Mouse (Mus musculus) stomach, embryonic 14.5 days (tissue): ENCODE results near the gene Abca14. TPM values are rescaled to one million over a fixed set of nuclear protein-coding genes. Genes with fewer than 3 reads are reported as not detected.

Source experiments
- ATAC-seq: fragments of 200-750 bp; cut with Nextera tagmentation; 2 replicates; pipeline ENCODE4 v1.8.0; 2017; ENCODE audit warnings: low read depth, moderate TSS enrichment; ENCODE audit not compliant: insufficient number of reproducible peaks, insufficient read depth, low FRiP score
- H3K27ac ChIP-seq: fragments of 300-500 bp; sonication (generic); 2 replicates; pipeline ENCODE4 v1.5.1; 2014; ENCODE audit warnings: mild to moderate bottlenecking, low read length, moderate library complexity, mixed read lengths
- H3K27me3 ChIP-seq: fragments of 300-500 bp; sonication (generic); 2 replicates; pipeline ENCODE4 v1.6.1; 2014; ENCODE audit warnings: low read length, control low read depth, mixed read lengths; ENCODE audit not compliant: control insufficient read depth, insufficient read depth
- H3K36me3 ChIP-seq: fragments of 300-500 bp; sonication (generic); 2 replicates; pipeline ENCODE4 v1.6.1; 2014; ENCODE audit warnings: mild to moderate bottlenecking, control low read depth, low read length, moderate library complexity, mixed read lengths; ENCODE audit not compliant: control insufficient read depth, insufficient read depth
- H3K4me1 ChIP-seq: fragments of 300-500 bp; sonication (generic); 2 replicates; pipeline ENCODE4 v1.6.1; 2014; ENCODE audit warnings: low read length, control low read depth, mixed read lengths; ENCODE audit not compliant: control insufficient read depth, insufficient read depth
- H3K4me2 ChIP-seq: fragments of 300-500 bp; sonication (generic); replicated peaks from 2 replicates; pipeline ENCODE4 v1.6.1; 2014; ENCODE audit warnings: low read depth, low read length, control low read depth
- H3K4me3 ChIP-seq: fragments of 300-500 bp; sonication (generic); 2 replicates; pipeline ENCODE4 v1.5.1; 2014; ENCODE audit warnings: low read depth, low read length, control low read depth
- H3K9ac ChIP-seq: fragments of 300-500 bp; sonication (generic); replicated peaks from 2 replicates; pipeline ENCODE4 v1.6.1; 2014; ENCODE audit warnings: low read depth, mild to moderate bottlenecking, control low read depth, low read length, moderate library complexity, mixed read lengths
- H3K9me3 ChIP-seq: fragments of 300-500 bp; sonication (generic); 2 replicates; pipeline ENCODE4 v1.6.1; 2016; ENCODE audit warnings: low read depth, low read length, control low read depth; ENCODE audit not compliant: control insufficient read depth
- WGBS: fragments of 180-500 bp; shearing (Covaris S2); extraction: QIAGEN DNeasy Blood & Tissue Kit; methylation state at CpG from one replicate; pipeline ENCODE4 v1.1.7; 2014; 5-methylcytosine and 5-hydroxymethylcytosine counted together
- polyA plus RNA-seq: library from polyadenylated mRNA; unstranded; fragments of >200 nt; fragmentation: Nextera tagmentation; extraction: Ambion mirVana; gene quantifications from 2 replicates; pipeline ENCODE4 v1.2.1, GENCODE M21; 2014

Abca14 gene
- polyA plus RNA-seq, 1 experiment from 2014 or later: not detected

DNA sequence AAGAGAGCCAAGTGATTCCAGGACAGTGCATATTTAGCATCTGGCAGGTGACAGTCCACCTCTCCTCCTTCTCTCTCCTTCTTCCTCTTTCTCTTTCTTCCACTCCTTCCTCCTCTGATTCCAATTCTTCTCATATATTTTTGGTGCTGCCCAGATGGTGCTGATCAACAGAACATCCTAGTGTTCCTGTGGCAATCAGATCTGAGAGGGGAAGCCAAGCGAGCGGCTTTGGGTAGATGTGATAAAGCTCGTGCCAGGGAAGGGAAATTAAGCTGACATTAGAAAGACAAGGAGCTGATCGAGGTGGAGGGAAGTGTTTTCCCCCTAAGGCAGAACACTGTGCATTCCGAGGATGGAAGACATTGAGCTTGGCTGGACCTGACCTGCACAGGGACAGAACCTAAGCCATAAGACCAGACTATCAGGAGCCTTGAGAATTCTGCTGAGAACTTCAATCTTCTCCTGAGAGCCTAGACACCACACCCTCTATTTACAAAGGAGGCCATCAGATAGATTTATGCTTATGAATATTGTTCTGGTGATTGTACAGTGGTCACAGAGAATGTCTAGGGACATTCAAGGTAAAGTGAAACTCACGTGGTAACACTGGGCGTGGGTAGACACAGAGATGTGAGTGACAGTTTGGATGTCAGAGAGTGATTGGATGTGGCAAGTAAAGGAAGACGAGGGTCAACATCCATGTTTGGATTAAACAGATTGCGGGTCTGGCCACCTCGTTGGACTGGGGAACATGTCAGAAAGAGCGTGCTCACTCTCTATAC lies 28.8 kb upstream of the Abca14 start:
- Histone ChIP-seq H3K27ac (no peak overlapping the region), H3K4me2 (no peak overlapping the region), H3K4me3 (no peak overlapping the region), H3K27me3 (no peaks in the 10 kb centered on the region), H3K4me1 (no peaks in the 10 kb centered on the region), H3K36me3 (no peaks in the 10 kb centered on the region), H3K9ac (no peak overlapping the region), H3K9me3 (no peaks in the 10 kb centered on the region)
- 76% methylated on average over 11 of the region's 11 CpGs for WGBS
- no peak for ATAC-seq

GRCm38 (mm10) chr7:120177611-120178010 lies 26.1 kb upstream of the Abca14 start:
- H3K4me1 ChIP-seq: no peaks in the 10 kb centered on the region
- H3K27me3 ChIP-seq: no peaks in the 10 kb centered on the region
- no peak overlapping the region for H3K4me3 ChIP-seq
- no peak for ATAC-seq
- no peaks in the 10 kb centered on the region for H3K36me3 ChIP-seq
- H3K9ac ChIP-seq: no peak overlapping the region
- no peaks in the 10 kb centered on the region for H3K9me3 ChIP-seq
- no peak overlapping the region for H3K27ac ChIP-seq
- 89% methylated on average over 3 of the region's 3 CpGs for WGBS
- H3K4me2 ChIP-seq: no peak overlapping the region

DNA sequence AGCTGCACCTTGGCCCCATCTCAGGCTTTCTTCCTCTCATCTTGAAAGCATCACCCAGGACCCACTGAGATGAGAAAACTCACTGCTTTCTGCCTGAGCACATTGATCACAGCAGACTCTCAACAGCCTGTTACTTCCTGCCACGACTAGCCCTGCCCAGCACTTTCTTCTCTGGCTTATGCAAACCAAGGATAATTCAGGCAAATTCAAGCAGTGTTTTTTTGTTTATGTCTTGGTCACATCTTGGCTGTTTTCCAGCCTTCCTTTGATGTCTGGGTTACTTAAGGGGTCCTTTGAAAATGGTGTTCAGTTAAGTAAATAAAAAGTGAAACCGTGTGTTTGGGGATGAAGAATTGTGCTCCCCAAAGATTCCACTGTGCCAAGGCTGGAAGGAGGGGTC lies 24.8 kb upstream of the Abca14 start:
- 14% methylated on average over 2 of the region's 2 CpGs for WGBS
- Histone ChIP-seq H3K9me3 (no peaks in the 10 kb centered on the region), H3K4me3 (no peak overlapping the region), H3K4me1 (no peaks in the 10 kb centered on the region), H3K27me3 (no peaks in the 10 kb centered on the region), H3K9ac (no peak overlapping the region), H3K4me2 (no peak overlapping the region), H3K27ac (no peak overlapping the region), H3K36me3 (no peaks in the 10 kb centered on the region)
- ATAC-seq: no peak

- WGBS: 81% methylated on average over 5 of the region's 5 CpGs
- ATAC-seq: no peak
- H3K27ac ChIP-seq: no peak overlapping the region
Measured at GRCm38 (mm10) chr7:120180547-120180946, 23.2 kb upstream of the Abca14 start.

GRCm38 (mm10) chr7:120181401-120182230 lies 22.1 kb upstream of the Abca14 start:
- no peaks in the 10 kb centered on the region for H3K27me3 ChIP-seq
- 88% methylated on average over 4 of the region's 4 CpGs for WGBS
- no peak overlapping the region for H3K9ac ChIP-seq
- H3K27ac ChIP-seq: no peak overlapping the region
- no peaks in the 10 kb centered on the region for H3K4me1 ChIP-seq
- H3K9me3 ChIP-seq: no peaks in the 10 kb centered on the region
- no peaks in the 10 kb centered on the region for H3K36me3 ChIP-seq
- no peak overlapping the region for H3K4me3 ChIP-seq
- H3K4me2 ChIP-seq: no peak overlapping the region
- ATAC-seq: no peak

More at GRCm38 (mm10) chr7:120180547-120180946, 23.2 kb upstream of the Abca14 start:
- no peaks in the 10 kb centered on the region for H3K36me3 ChIP-seq
- no peaks in the 10 kb centered on the region for H3K4me1 ChIP-seq
- H3K4me3 ChIP-seq: no peak overlapping the region
- H3K9me3 ChIP-seq: no peaks in the 10 kb centered on the region
- no peak overlapping the region for H3K4me2 ChIP-seq
- no peaks in the 10 kb centered on the region for H3K27me3 ChIP-seq
- no peak overlapping the region for H3K9ac ChIP-seq

DNA sequence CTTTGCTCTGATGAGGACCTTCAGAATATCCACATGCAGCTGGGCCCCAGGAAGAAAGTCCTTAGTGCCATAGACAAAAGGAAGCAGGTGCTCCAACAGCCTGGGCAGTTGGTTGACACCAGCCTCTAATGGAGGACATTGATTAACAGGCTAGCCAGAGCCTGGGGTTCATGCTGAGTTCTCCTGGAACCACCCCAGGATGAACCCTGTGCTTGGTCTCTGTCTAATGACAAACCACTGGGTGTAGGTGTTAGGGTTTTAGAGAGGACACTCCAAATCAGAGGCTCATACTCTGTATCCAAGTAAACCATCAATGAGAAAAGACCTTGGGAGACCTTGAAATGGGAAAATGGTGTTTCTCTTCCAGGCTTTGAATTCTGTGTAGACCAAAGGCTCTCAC lies 20.9 kb upstream of the Abca14 start:
- Histone ChIP-seq H3K4me3 (no peak overlapping the region), H3K4me2 (no peak overlapping the region), H3K9ac (no peak overlapping the region), H3K27ac (no peak overlapping the region), H3K27me3 (no peaks in the 10 kb centered on the region), H3K9me3 (no peaks in the 10 kb centered on the region), H3K4me1 (no peaks in the 10 kb centered on the region), H3K36me3 (no peaks in the 10 kb centered on the region)
- ATAC-seq: no peak

DNA sequence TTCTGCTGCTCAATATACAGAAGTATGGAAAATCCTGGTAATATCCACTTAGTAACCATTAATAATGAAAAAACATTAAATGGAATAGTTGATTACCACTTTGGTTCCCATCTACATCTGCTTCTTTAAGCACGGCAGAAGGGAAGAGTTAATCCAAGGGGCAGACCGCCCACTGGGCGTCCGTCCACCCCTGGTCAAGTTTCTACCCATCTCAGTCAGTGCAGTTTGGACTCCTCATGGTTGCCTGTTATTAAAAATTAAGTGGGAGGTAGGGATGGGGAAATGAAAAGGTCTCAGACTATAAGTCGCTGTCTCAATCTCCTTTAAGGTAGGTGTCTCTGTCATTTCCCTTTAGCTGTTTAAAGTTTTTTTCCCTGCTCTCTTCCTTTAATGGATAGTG lies 14.8 kb upstream of the Abca14 start:
- ATAC-seq: no peak
- Histone ChIP-seq H3K9ac (no peak overlapping the region), H3K4me2 (no peak overlapping the region), H3K27ac (no peak overlapping the region), H3K27me3 (no peaks in the 10 kb centered on the region), H3K36me3 (no peaks in the 10 kb centered on the region), H3K4me3 (no peak overlapping the region), H3K4me1 (0 out of 2 replicates have a peak, but pooled peaks cover 3% of the 10 kb centered on the region), H3K9me3 (no peaks in the 10 kb centered on the region)
- WGBS: 90% methylated on average over 5 of the region's 5 CpGs

- no peaks in the 10 kb centered on the region for H3K9me3 ChIP-seq
- no peaks in the 10 kb centered on the region for H3K27me3 ChIP-seq
- no peak overlapping the region for H3K9ac ChIP-seq
- no peak overlapping the region for H3K27ac ChIP-seq
- H3K4me2 ChIP-seq: no peak overlapping the region
- H3K4me1 ChIP-seq: 0 out of 2 replicates have a peak, but pooled peaks cover 3% of the 10 kb centered on the region
- 59% methylated on average over 8 of the region's 8 CpGs for WGBS
- H3K4me3 ChIP-seq: no peak overlapping the region
- H3K36me3 ChIP-seq: no peaks in the 10 kb centered on the region
- ATAC-seq: no peak
Measured at GRCm38 (mm10) chr7:120189369-120190149, 14.2 kb upstream of the Abca14 start.
